Mouse (Mus musculus) frontal cortex, adult 2 months (tissue): ENCODE results near the gene Mpeg1. TPM values are rescaled to one million over a fixed set of nuclear protein-coding genes. Genes with fewer than 3 reads are reported as not detected.

Experiments used
- DNase-seq, 2 experiments: peaks; one replicate each; pipeline ENCODE4 v3.0.0; 2022; ENCODE audit warnings: low spot score in 1 of 2; ENCODE audit errors: extremely low spot score in 1 of 2
- polyA plus RNA-seq: library from polyadenylated mRNA; depleted of rRNA; stranded (reverse); fragments of >200 nt; gene quantifications from 2 replicates; pipeline ENCODE4 v1.2.3, GENCODE M21; 2012; rRNA removed

The Mpeg1 gene
- polyA plus RNA-seq = 8.7 and 12.4 TPM in 2 replicates

DNA sequence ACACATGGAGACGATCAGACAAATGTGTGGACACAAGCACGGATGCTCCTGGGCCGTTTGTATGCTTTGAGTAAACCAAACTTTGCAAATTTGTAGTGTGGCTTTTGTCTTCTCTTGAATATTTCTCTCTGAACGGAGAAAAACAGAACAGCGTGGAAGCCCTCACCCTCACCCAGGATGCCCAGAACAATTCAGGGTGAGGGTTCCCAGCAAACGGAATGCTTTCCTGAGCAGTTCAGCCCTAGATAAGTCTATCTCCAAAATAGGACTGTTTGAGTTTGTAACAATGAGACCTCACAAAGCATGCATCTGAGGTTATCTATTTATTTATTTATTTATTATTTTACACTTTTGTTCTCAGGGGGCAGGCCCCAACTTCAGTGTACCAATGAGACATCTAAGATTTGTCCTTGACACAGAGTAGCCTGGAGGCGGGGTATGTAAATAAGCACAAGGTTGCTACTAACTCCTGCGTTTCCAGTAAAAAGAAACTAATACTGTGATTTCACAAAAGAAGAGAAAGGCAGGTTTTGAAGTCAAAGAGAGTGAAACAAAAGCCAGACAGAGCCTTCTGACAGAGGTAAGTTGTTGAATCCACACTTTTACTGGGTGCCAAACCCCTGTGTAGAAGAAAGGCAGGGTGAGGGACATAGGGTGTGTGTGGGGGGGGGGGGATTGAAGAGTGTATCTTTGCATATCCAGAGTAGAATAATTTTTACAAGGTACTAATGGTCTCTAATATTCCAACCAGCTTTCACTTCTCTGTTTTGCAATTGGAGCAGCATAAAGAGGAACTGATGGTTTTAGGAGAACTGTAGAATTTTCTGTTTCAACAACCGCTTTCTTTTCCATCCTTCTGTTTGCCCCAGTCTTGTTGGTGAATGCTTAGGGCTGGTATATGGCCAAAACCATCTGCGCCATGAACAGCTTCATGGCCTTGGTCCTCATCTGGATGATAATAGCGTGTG lies at the start of gene Mpeg1:
Mpeg1 (plus strand) TSS at position 498 of the 968 bp plus-strand sequence.
- no peak for DNase-seq

DNA sequence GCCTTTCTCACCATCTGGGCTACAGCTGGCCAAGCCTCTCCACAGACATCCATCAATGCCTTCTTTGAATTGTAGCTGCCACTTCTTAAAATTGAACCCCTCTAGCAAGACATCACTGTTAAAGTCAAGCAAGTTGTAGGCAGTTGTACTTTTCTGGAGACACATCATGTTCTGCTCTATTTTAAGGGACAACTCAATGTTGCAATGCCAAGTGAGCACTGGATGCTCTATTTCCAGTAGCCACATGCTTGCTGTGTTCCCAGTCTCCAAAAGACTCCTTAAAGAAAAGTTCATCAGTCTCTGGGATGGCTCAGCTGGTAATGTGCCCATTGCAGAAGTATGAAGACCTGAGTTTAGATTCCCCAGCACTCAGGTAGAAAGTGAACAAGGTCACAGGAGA lies 46.8 kb upstream of the Mpeg1 start:
- DNase-seq = no peak

GRCm38 (mm10) chr19:12417361-12417760 lies 43.2 kb upstream of the Mpeg1 start, which contains the start of gene Olfr1441:
Gene Olfr1441 (plus strand): TSS chr19:12417433.
- DNase-seq = no peak

DNA sequence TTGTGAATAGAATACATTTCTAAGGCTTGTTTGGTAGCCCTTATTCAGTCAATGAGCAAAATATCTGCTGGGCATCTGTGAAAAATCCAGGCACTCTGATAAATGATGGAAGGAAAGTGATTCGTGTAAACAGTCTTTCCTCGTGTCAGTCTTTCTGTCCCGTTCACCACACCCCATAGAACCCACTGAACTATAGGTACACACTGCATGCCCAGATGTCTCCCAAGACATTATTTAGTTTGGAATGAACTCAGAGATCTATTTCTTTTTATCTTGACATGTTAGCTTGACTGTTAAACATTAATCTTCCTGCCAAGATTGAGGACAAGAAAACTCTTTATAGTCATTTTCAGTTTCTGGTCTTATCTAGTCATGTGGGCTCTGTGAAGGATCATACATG lies 42.3 kb upstream of the Mpeg1 start:
- DNase-seq = no peak

DNA sequence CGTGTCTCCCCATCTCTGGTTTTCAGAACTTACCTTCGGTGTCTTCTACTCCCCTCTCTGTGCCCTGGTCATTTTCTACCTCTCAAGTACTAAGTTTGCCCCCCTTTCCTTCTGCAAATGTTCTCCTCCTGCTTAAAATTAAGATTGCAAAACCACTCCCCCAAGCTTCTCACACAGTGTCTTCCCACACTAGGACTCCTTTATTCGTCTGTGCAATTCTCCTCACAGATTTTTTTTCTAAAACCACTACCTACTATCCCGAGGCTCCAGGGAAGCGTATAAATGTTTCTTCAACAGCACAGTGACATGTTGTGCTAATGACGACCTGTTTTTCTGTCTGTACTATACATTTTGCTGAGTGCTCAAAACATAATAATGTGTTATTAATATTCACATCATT lies 40.0 kb upstream of the Mpeg1 start:
- DNase-seq = peak in 1 of 2 experiments; percentile 17

DNA sequence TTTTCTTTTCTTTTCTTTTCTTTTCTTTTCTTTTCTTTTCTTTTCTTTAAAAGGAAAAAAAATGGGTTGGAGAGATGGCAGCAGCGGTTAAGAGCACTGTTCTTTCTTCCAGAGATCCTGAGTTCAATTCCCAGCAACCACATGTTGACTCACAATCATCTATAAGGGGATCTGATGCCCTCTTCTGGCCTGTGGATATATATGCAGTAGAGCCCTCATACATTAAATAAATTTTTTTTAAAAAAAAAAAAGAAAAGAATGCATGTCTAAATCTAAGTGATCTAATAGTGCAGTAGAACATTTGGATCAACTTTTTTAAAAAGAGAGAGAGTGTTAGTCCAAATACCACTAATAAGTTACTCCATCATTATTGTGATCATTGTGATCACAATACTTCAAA lies 38.9 kb upstream of the Mpeg1 start:
- no peak for DNase-seq

DNA sequence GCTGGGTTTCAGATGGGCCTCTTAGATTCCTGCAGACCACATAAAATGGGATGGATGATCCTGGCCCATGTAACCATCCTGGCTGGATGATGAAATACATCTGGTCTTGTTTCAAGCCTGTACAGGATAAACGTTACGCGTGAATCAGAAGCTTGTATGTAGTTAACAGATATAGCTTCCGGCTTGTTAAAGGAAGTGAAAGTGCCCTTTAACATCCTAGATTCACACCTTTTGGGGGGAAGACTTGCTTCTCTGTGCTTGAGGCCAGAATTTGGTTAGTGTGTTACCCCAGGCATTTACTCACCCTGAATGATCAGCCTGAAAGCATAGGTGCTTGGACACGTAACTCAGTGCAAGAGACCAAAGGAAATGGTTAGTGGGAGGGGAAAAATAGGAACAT lies 33.5 kb upstream of the Mpeg1 start:
- no peak for DNase-seq

DNA sequence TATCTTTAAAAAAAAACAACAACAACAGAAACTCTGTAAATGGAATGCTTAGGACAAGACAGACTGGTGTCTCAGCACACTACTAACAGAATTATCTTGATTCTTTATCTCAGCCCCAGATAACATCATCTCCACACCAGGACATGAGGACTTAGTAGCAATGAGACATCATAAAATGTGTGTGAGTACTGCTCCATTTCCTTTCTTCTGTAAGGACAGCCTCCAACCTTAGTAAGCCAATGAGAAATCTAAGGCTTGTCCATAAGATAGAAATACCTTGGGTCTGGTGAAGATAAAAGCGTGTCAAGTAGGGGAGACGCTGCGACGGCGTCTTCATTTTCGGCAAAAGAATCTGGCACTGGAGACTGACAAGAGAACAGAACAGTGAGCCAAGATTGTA lies 33.0 kb upstream of the Mpeg1 start, which contains the start of gene Pfpl:
Pfpl (plus strand) TSS at position 301 of the 400 bp plus-strand sequence.
- DNase-seq = no peak

GRCm38 (mm10) chr19:12433033-12433432 lies 27.5 kb upstream of the Mpeg1 start:
- peak in 1 of 2 experiments; percentile 42 for DNase-seq

DNA sequence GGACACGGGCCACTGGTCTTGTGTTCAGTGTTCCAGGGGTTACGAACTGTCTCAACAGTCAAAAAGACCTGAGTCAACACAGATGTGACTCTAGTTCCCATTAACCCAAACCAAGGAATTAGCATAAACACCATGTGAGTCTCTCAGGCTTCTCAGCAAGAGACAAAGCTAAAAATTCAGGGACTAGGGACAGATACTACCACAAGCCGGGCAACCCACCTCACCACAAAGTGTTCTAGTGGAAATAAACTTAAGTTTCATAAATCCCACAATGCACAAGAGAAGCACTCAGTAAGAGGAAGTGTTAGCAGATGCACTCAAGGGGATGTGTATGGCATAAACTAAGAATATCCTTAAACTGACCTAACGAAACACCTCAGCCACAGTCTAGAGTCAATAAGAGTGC lies 25.6 kb upstream of the Mpeg1 start:
- DNase-seq = no peak

DNA sequence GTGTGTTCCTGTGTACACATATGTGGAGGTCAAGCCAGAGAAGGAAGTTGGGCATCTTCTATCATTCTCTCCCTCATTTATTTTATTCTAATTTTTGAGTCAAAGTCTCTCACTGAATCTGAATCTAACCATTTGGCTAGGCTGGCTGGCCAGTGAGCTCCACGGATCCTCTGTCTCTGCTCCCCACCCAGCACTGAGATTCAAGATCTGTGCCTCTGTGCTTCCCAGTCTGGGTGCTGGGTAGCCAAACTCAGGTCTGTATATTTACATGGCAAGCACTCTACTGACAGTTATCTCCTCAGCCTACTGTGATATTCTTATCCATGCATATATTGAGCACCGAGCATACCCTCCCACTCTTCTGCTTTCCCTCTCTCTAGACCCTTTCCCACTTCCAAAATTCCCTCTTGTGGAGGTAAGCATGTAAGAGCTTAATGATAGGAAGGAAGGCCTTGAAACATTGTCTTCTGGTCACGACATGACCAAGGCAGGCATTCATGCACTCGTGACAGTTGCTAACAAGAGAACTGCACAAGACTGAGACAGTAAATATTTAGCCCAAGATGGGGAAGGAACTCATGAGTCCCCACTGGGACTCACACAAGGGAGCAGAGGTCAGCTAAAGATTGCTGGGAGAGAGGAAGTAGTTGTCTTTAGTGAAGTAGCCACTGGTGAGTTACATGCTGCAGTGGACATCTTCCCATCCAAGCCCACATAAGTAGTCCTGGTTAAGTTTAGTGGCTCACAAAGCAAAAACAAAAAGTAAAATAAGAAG lies 24.6 kb upstream of the Mpeg1 start:
- DNase-seq = no peak

GRCm38 (mm10) chr19:12439581-12439980 lies 21.0 kb upstream of the Mpeg1 start:
- DNase-seq = no peak

- DNase-seq = no peak
These were observed 20.4 kb upstream of the Mpeg1 start for GRCm38 (mm10) chr19:12440103-12440725.

GRCm38 (mm10) chr19:12442560-12442959 lies 18.0 kb upstream of the Mpeg1 start:
- no peak for DNase-seq

GRCm38 (mm10) chr19:12445014-12445413 lies 15.6 kb upstream of the Mpeg1 start:
- DNase-seq = no peak

GRCm38 (mm10) chr19:12457401-12458066 lies 3.0 kb upstream of the Mpeg1 start:
- DNase-seq = peak in 1 of 2 experiments; percentile 0

GRCm38 (mm10) chr19:12459516-12459915 lies 1.1 kb upstream of the Mpeg1 start:
- no peak for DNase-seq

DNA sequence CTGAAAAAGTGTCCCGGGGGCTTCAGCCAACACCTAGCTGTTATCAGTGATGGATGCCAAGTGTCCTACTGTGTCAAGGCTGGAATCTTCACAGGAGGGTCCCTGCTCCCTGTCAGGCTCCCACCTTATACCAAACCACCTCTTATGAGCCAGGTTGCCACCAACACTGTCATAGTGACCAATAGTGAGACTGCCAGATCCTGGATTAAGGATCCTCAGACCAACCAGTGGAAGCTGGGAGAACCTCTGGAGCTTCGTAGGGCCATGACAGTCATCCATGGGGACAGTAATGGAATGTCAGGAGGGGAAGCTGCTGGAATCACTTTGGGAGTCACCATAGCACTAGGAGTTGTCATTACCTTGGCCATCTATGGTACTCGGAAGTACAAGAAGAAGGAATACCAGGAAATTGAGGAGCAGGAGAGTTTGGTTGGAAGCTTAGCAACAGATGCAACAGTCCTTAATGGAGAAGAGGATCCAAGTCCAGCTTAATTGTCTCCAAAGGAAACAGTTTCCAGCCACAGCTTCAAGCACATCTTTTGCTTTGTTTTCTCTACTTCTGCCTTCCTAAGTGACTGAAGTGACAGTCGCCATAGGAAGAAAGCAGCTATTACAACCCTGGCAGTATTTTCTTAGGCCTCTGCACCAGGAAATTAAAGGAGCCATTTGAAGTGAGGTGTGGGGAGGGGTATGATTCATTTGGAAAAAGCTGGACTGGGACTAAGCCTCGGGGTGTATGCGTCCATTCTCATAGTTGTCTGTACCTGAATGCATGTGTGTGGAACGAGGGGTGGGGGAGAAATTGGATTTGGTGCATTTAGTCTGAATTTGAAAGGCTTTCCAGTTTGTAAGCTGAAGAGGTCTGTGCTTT lies 2.5 kb downstream of the Mpeg1 start:
- no peak for DNase-seq

GRCm38 (mm10) chr19:12463722-12464035 lies 3.1 kb downstream of the Mpeg1 start:
- DNase-seq = no peak

- DNase-seq = no peak
These were observed 3.5 kb downstream of the Mpeg1 start for GRCm38 (mm10) chr19:12464127-12464526.
